Mouse (Mus musculus) megakaryocyte-erythroid progenitor cell, adult 5 weeks (primary cell): ENCODE results near the gene Ddx52. TPM values are rescaled to one million over a fixed set of nuclear protein-coding genes. Genes with fewer than 3 reads are reported as not detected.

Experiments used
- polyA plus RNA-seq: library from polyadenylated mRNA; stranded (reverse); fragments of >175 nt; gene quantifications from 2 replicates; pipeline ENCODE4 v1.2.3, GENCODE M21; 2012

Gene Ddx52
- 2.1 and 2.6 TPM in 2 replicates for polyA plus RNA-seq

DNA sequence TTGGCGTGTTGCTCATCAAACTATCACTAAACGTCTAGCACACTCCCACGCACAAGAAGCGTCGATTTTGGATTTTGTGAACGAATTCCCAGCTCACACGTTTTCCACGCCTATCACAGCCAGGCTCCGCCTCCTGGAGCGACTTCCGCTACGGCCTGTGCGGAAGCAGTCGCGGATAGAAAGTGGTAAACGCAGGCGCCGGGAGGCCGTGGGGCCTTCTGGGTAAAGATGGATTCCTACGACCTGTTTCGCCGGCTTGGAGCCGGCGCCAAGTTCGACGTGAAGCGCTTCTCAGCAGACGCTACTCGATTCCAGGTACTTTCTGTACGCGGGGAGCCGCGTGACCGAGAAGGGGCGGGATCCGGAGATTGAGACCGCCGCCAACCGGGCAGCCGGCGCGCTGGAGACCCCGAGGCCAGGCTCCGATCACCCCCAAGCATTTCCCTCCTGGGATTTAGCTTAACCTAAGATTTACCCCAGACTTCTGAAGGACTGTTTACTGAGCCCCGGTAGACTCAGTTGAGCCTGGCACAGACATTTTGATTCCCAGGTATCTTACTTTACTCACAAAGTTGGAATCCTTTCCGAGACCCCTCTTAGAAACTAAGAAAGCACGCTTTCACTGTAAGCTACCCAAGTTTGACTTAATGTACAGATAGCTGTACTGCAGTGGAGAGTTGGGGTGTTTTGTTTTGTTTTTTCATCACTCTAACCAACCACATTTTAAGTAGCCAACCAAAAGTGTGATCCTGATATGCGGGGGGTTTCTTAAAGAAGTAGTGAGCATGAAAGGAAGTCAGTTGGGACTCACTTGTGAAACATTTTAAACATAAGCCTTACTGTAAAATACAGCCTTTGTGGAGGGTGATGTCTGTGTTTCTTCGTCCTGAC, at the start of gene Ddx52:
Gene Ddx52, plus strand, starts transcription at position 113 of the 891 bp plus-strand sequence.

DNA sequence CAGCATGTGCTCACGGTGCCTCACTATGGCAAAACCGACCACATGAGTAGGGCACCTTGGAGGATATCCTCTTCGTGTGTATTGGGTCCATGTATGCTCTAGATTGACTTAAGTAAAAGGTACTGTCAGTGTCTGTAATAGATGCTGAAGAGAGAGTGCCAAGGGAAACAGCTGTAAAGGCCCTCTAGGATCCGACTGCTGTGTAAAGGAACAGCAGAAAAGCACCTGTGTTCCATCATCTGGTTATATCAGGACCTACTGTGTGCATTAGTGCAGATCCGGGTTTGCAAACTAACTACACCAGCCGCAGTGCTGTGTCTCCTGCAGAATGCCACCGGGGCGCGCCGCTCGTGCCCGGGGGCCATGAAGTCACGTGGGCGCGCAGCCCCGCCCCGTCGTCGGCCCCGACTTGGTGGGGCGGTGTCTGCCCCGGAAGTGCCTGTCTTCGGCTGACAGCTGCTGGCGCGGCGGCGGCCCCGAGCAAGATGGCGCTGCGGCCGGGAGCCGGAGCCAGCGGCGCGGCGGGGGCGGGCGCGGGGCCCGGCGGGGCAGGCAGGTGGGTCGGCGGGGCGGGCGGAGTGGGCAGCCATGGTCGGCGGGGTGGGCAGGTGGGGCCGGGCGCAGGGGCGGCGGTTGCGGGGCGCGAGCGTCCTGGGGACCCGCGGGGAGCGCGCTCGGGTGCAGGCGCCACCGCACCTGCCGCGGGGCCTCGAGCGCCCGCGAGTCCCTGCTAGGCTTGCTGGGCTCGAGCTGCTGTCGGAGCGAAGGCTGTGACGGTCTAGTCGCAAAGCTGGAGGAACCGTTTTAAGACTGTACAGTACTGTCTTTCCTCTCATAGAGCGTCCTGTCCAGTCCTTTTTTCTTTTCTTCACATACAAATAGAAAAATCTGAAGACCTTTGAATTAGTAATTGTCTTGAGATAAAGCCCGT, 22.4 kb downstream of the Ddx52 start, which contains the start of gene Synrg:
Gene Synrg, plus strand, starts transcription at position 438 of the 931 bp plus-strand sequence.

Other genes starting within 250 kb of the Ddx52 start
- gene Wfdc17, start 238.1 kb upstream of the Ddx52 start, polyA plus RNA-seq = 0.30 and 0.68 TPM in 2 replicates
- gene Wfdc18, start 233.0 kb upstream of the Ddx52 start, polyA plus RNA-seq = not detected in 2 replicates
- 3.1 and 7.6 TPM in 2 replicates for gene Wfdc21, start 195.1 kb upstream of the Ddx52 start, polyA plus RNA-seq
- gene Heatr6, start 188.4 kb upstream of the Ddx52 start, polyA plus RNA-seq = 6.7 and 7.6 TPM in 2 replicates
- 0.55 TPM in 1 of 2 replicates, not detected in the other for gene Hnf1b, start 92.0 kb upstream of the Ddx52 start, polyA plus RNA-seq
- gene Synrg, start 22.4 kb downstream of the Ddx52 start, polyA plus RNA-seq = 5.8 and 7.4 TPM in 2 replicates
- gene Dusp14, start 127.2 kb downstream of the Ddx52 start, polyA plus RNA-seq = 0.17 TPM in 1 of 2 replicates, not detected in the other
- 2.3 and 2.6 TPM in 2 replicates for gene Tada2a, start 187.5 kb downstream of the Ddx52 start, polyA plus RNA-seq
- gene Acaca, start 187.6 kb downstream of the Ddx52 start, polyA plus RNA-seq = 7.2 and 8.2 TPM in 2 replicates
- not detected in 2 replicates for gene Gm11437, start 225.4 kb downstream of the Ddx52 start, polyA plus RNA-seq